Mouse (Mus musculus): Measurements from ENCODE around the gene Cdc14b. TPM values are rescaled to one million over a fixed set of nuclear protein-coding genes. Genes with fewer than 3 reads are reported as not detected.
A peak's percentile ranks its signal among the peaks of the same experiment; 100 is the strongest.

The Cdc14b gene
- polyA plus RNA-seq, 1 experiment from 2014 or later: 22.1 TPM

DNA sequence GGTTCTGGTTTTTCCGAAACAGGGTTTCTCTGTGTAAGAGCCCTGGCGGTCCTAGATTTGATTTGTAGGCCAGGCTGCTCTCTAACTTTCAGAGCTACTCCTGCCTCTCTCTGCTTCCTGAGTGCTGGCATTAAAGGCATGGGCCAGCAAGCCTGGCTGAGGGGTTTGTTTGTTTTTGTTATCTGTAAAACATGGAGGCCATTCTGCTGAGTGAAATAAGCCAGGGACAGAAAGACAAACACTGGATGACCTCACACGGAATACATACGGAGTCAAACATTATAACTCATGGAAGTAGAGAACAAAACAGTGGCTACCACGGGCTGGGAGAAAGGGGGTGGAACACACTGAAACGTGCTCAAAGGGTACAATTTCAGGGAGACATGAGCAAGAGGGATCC lies 35.5 kb upstream of the Cdc14b start:
- ATAC-seq (ENCODE audit: insufficient number of reproducible peaks, low FRiP score): no peak
- WGBS: 27% methylated on average over 6 of the region's 6 CpGs
- peak overlapping the region; percentile 72 for H3K4me3 ChIP-seq

GRCm38 (mm10) chr13:64309842-64310241 lies 34.8 kb upstream of the Cdc14b start:
- H3K36me3 ChIP-seq: peaks cover 27% of the 10 kb centered on the region
- H3K4me2 ChIP-seq: peak overlapping the region; percentile 67
- no peaks in the 10 kb centered on the region for H3K27me3 ChIP-seq (replicated peaks)
- peak overlapping the region; percentile 4; the same call in 1 of the 2 replicates for H3K9ac ChIP-seq
- ATAC-seq (ENCODE audit: insufficient number of reproducible peaks, low FRiP score): no peak
- peaks cover 27% of the 10 kb centered on the region for H3K4me1 ChIP-seq (replicated peaks)
- no peaks in the 10 kb centered on the region for H3K9me3 ChIP-seq (replicated peaks)
- 0 out of 2 replicates have a peak overlapping the region, but pooled peaks have one; percentile 72 for H3K4me3 ChIP-seq
- 52% methylated on average over 11 of the region's 11 CpGs for WGBS
- H3K27ac ChIP-seq (ENCODE audit: poor library complexity, severe bottlenecking): peak overlapping the region; percentile 98

More for the DNA sequence above, 35.5 kb upstream of the Cdc14b start:
- Histone ChIP-seq H3K4me2 (peak overlapping the region; percentile 67), H3K9me3 (replicated peaks) (no peaks in the 10 kb centered on the region), H3K36me3 (peaks cover 21% of the 10 kb centered on the region), H3K27ac (ENCODE audit: poor library complexity, severe bottlenecking) (peak overlapping the region; percentile 98), H3K4me1 (replicated peaks) (peaks cover 27% of the 10 kb centered on the region), H3K27me3 (replicated peaks) (no peaks in the 10 kb centered on the region), H3K9ac (no peak overlapping the region)

- no peak for ATAC-seq (ENCODE audit: insufficient number of reproducible peaks, low FRiP score)
- no peak overlapping the region for H3K9ac ChIP-seq
- H3K9me3 ChIP-seq (replicated peaks): no peaks in the 10 kb centered on the region
- WGBS: 58% methylated on average over 5 of the region's 5 CpGs
- H3K4me3 ChIP-seq: no peak overlapping the region
- H3K27me3 ChIP-seq (replicated peaks): no peaks in the 10 kb centered on the region
- peaks cover 27% of the 10 kb centered on the region for H3K4me1 ChIP-seq (replicated peaks)
- H3K36me3 ChIP-seq: peaks cover 35% of the 10 kb centered on the region
- H3K4me2 ChIP-seq: peak overlapping the region; percentile 36; the same call in 1 of the 2 replicates
- H3K27ac ChIP-seq (ENCODE audit: poor library complexity, severe bottlenecking): 0 out of 2 replicates have a peak overlapping the region, but pooled peaks have one; percentile 11
These were observed 33.9 kb upstream of the Cdc14b start for GRCm38 (mm10) chr13:64309036-64309435.

GRCm38 (mm10) chr13:64307508-64307907 lies 32.4 kb upstream of the Cdc14b start:
- H3K27me3 ChIP-seq (replicated peaks): no peaks in the 10 kb centered on the region
- H3K4me3 ChIP-seq: no peak overlapping the region
- H3K36me3 ChIP-seq: peaks cover 47% of the 10 kb centered on the region
- H3K4me2 ChIP-seq: no peak overlapping the region
- H3K4me1 ChIP-seq (replicated peaks): peaks cover 24% of the 10 kb centered on the region
- no peak for ATAC-seq (ENCODE audit: insufficient number of reproducible peaks, low FRiP score)
- 79% methylated on average over 5 of the region's 5 CpGs for WGBS
- no peak overlapping the region for H3K9ac ChIP-seq
- H3K27ac ChIP-seq (ENCODE audit: poor library complexity, severe bottlenecking): no peak overlapping the region
- H3K9me3 ChIP-seq (replicated peaks): no peaks in the 10 kb centered on the region

DNA sequence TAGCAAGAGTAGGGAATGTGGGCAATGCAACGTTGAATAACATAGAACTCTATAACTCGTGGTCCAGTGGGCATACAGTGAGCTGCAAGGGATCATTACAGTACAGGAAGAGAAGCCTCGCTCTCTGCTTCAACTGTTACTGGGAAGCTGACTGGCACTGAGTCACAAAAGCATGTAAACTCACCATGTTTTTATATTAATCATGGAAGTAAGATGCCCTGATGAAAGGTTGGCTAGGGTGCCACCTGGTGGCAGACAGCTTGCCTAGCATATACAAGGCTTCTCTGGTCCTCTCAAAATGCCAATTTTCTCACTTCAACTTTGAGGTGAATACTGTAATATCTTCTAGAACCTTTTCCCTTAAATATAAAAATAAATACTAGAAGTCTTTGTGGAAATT lies 31.0 kb upstream of the Cdc14b start:
- H3K9me3 ChIP-seq (replicated peaks): no peaks in the 10 kb centered on the region
- no peak overlapping the region for H3K27ac ChIP-seq (ENCODE audit: poor library complexity, severe bottlenecking)
- no peaks in the 10 kb centered on the region for H3K27me3 ChIP-seq (replicated peaks)
- no peak for ATAC-seq (ENCODE audit: insufficient number of reproducible peaks, low FRiP score)
- H3K4me2 ChIP-seq: no peak overlapping the region
- no peak overlapping the region for H3K4me3 ChIP-seq
- H3K36me3 ChIP-seq: peaks cover 57% of the 10 kb centered on the region
- 80% methylated on average over 3 of the region's 3 CpGs for WGBS
- H3K9ac ChIP-seq: no peak overlapping the region
- H3K4me1 ChIP-seq (replicated peaks): peaks cover 19% of the 10 kb centered on the region

DNA sequence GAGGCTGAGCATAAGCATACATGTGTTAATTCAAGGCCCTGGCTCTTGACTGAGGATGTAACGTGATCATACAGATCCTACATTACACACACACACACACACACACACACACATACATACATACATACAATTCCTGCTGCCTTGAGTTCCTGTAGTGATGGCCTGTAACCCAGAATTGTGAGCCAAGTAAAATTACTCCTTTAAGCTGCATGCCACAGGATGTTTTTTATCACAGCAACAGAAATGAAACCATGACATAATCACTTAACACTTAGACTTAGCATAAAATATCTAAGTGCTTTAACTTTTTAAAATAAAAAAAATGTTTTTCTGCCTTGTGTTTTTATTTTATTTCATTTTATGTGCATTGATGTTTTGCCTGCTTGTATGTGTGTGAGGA lies 24.0 kb upstream of the Cdc14b start:
- 90% methylated on average over 1 of the region's 1 CpGs for WGBS
- Histone ChIP-seq H3K36me3 (peaks cover 58% of the 10 kb centered on the region), H3K27me3 (replicated peaks) (no peaks in the 10 kb centered on the region), H3K9ac (no peak overlapping the region), H3K27ac (ENCODE audit: poor library complexity, severe bottlenecking) (no peak overlapping the region), H3K4me1 (replicated peaks) (peaks cover 11% of the 10 kb centered on the region), H3K4me3 (no peak overlapping the region), H3K9me3 (replicated peaks) (no peaks in the 10 kb centered on the region), H3K4me2 (no peak overlapping the region)
- ATAC-seq (ENCODE audit: insufficient number of reproducible peaks, low FRiP score): no peak

DNA sequence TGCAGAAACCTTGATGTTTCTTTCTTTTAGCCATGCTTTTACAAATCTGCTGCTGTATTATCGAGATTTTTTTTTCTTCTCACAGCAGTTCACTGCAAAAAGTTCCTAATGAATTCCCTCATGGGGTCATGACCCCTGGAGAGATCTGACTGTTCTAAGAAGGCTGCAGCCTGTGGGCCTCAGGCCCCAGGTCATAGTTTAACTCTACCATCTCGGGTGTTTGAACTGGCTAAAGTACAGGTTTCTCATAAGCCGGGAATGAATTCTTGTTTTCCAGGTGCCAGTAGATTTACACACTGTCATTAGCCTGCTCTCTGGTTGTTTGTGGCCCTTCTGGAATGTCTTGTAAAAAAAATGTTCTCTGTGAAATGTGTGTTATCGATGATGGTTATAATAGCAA lies 11.7 kb upstream of the Cdc14b start:
- Histone ChIP-seq H3K9ac (no peak overlapping the region), H3K27ac (ENCODE audit: poor library complexity, severe bottlenecking) (no peak overlapping the region), H3K9me3 (replicated peaks) (peaks cover 4% of the 10 kb centered on the region; the same call in 1 of the 2 replicates), H3K4me1 (replicated peaks) (peaks cover 4% of the 10 kb centered on the region; the same call in 1 of the 2 replicates), H3K27me3 (replicated peaks) (no peaks in the 10 kb centered on the region), H3K4me3 (no peak overlapping the region), H3K4me2 (no peak overlapping the region), H3K36me3 (peaks cover 27% of the 10 kb centered on the region)
- ATAC-seq (ENCODE audit: insufficient number of reproducible peaks, low FRiP score): no peak
- 58% methylated on average over 4 of the region's 4 CpGs for WGBS

- H3K9ac ChIP-seq: no peak overlapping the region
- H3K4me2 ChIP-seq: no peak overlapping the region
- 76% methylated on average over 4 of the region's 4 CpGs for WGBS
- H3K27me3 ChIP-seq (replicated peaks): no peaks in the 10 kb centered on the region
- H3K4me3 ChIP-seq: no peak overlapping the region
- peaks cover 4% of the 10 kb centered on the region; the same call in 1 of the 2 replicates for H3K4me1 ChIP-seq (replicated peaks)
- no peak for ATAC-seq (ENCODE audit: insufficient number of reproducible peaks, low FRiP score)
- peaks cover 4% of the 10 kb centered on the region; the same call in 1 of the 2 replicates for H3K9me3 ChIP-seq (replicated peaks)
- no peak overlapping the region for H3K27ac ChIP-seq (ENCODE audit: poor library complexity, severe bottlenecking)
- peaks cover 24% of the 10 kb centered on the region for H3K36me3 ChIP-seq
These were observed 11.2 kb upstream of the Cdc14b start for GRCm38 (mm10) chr13:64286321-64286720.

GRCm38 (mm10) chr13:64284676-64285075 lies 9.6 kb upstream of the Cdc14b start:
- peaks cover 13% of the 10 kb centered on the region for H3K36me3 ChIP-seq
- no peak overlapping the region for H3K9ac ChIP-seq
- no peaks in the 10 kb centered on the region for H3K27me3 ChIP-seq (replicated peaks)
- no peak overlapping the region for H3K4me2 ChIP-seq
- no peak overlapping the region for H3K27ac ChIP-seq (ENCODE audit: poor library complexity, severe bottlenecking)
- H3K4me1 ChIP-seq (replicated peaks): peaks cover 4% of the 10 kb centered on the region; the same call in 1 of the 2 replicates
- H3K9me3 ChIP-seq (replicated peaks): peaks cover 4% of the 10 kb centered on the region; the same call in 1 of the 2 replicates
- 93% methylated on average over 2 of the region's 2 CpGs for WGBS
- ATAC-seq (ENCODE audit: insufficient number of reproducible peaks, low FRiP score): no peak
- H3K4me3 ChIP-seq: no peak overlapping the region

- peaks cover 4% of the 10 kb centered on the region for H3K36me3 ChIP-seq
- no peak overlapping the region for H3K4me2 ChIP-seq
- H3K27ac ChIP-seq (ENCODE audit: poor library complexity, severe bottlenecking): no peak overlapping the region
- H3K9me3 ChIP-seq (replicated peaks): peaks cover 4% of the 10 kb centered on the region; the same call in 1 of the 2 replicates
- H3K4me1 ChIP-seq (replicated peaks): peaks cover under 1% of the 10 kb centered on the region; the same call in 1 of the 2 replicates
- no peak for ATAC-seq (ENCODE audit: insufficient number of reproducible peaks, low FRiP score)
- no peaks in the 10 kb centered on the region for H3K27me3 ChIP-seq (replicated peaks)
- WGBS: 81% methylated on average over 5 of the region's 5 CpGs
- H3K9ac ChIP-seq: no peak overlapping the region
- no peak overlapping the region for H3K4me3 ChIP-seq
These were observed 5.8 kb upstream of the Cdc14b start for GRCm38 (mm10) chr13:64280940-64281339.

- no peaks in the 10 kb centered on the region for H3K9me3 ChIP-seq (replicated peaks)
- H3K36me3 ChIP-seq: no peaks in the 10 kb centered on the region
- no peak for ATAC-seq (ENCODE audit: insufficient number of reproducible peaks, low FRiP score)
- peak overlapping the region; percentile 96 for H3K4me2 ChIP-seq
- H3K4me1 ChIP-seq (replicated peaks): peaks cover 8% of the 10 kb centered on the region; the same call in 1 of the 2 replicates
- 0 out of 2 replicates have a peak, but pooled peaks cover 3% of the 10 kb centered on the region for H3K27me3 ChIP-seq (replicated peaks)
- 12% methylated on average over 9 of the region's 9 CpGs for WGBS
- peak overlapping the region; percentile 67 for H3K4me3 ChIP-seq
- peak overlapping the region; percentile 83; the same call in 1 of the 2 replicates for H3K9ac ChIP-seq
- no peak overlapping the region for H3K27ac ChIP-seq (ENCODE audit: poor library complexity, severe bottlenecking)
These were observed 651 bp upstream of the Cdc14b start for GRCm38 (mm10) chr13:64275754-64276127.
